In genomic region chr1:130716218-130716512, GRCm38 (mm10) we compare ENCODE assay signal across 8 mouse cellular contexts. TPM values are rescaled to one million over a fixed set of nuclear protein-coding genes. Genes with fewer than 3 reads are reported as not detected.
DNase-seq lines count a peak whose midpoint lies in the region; ATAC-seq and TF ChIP-seq lines count a peak whose summit lies in the region.

No protein-coding gene starts in this region.

- H3K4me3 ChIP-seq in heart, embryonic 14.5 days (ENCODE audit: control insufficient read depth in 1 of 2, insufficient read depth in 1 of 2, low read depth in 1 of 2, low read length in 2 of 2) = peak overlapping the region; percentile 83 to 96
- peak overlapping the region; percentile 73 to 77 for H3K4me3 ChIP-seq in MEL (ENCODE audit: control insufficient read depth in 1 of 2, insufficient read depth in 1 of 2, low read depth in 2 of 2, low read length in 2 of 2)
- peak overlapping the region; percentile 88 for H3K4me3 ChIP-seq in hindbrain, embryonic 11.5 days (ENCODE audit: low read depth, low read length)
- peak overlapping the region; percentile 93 for H3K4me3 ChIP-seq in megakaryocyte, embryonic 14.5 days (replicated peaks)

- 0 out of 4 replicates have a peak, but pooled peaks of 1 of the 2 experiments have one; percentile 45 for TF ChIP-seq POLR2A in MEL (IDR thresholded peaks at IDR 0.05; ENCODE audit: control insufficient read depth in 1 of 2, insufficient read depth in 1 of 2, low read depth in 1 of 2, low read length in 2 of 2, poor library complexity in 1 of 2)

- H3K36me3 ChIP-seq in heart, embryonic 14.5 days (ENCODE audit: control insufficient read depth, insufficient read depth, low read length) = peaks cover 18% of the 10 kb centered on the region; the same call in 1 of the 2 replicates
- H3K36me3 ChIP-seq in MEL (ENCODE audit: control insufficient read depth in 1 of 2, insufficient read depth in 2 of 2, low read length in 2 of 2) = peaks cover 3 to 26% of the 10 kb centered on the region in 2 experiments
- H3K36me3 ChIP-seq in hindbrain, embryonic 11.5 days (ENCODE audit: control insufficient read depth, insufficient read depth, low read length) = no peaks in the 10 kb centered on the region
- H3K36me3 ChIP-seq in megakaryocyte, embryonic 14.5 days (replicated peaks; ENCODE audit: low read length) = peaks cover 61% of the 10 kb centered on the region

- peak overlapping the region; percentile 99 for H3K4me2 ChIP-seq in heart, embryonic 14.5 days (ENCODE audit: low read length)
- peak overlapping the region; percentile 96 for H3K4me2 ChIP-seq in hindbrain, embryonic 11.5 days (replicated peaks; ENCODE audit: low read depth, low read length)

- ATAC-seq in heart, embryonic 14.5 days (ENCODE audit: insufficient number of reproducible peaks, insufficient read depth, low FRiP score, low read depth) = no peak
- peak; percentile 38 for ATAC-seq in hindbrain, embryonic 11.5 days (ENCODE audit: low FRiP score)
- ATAC-seq in inflammation-experienced regulatory T-cells, adult 6 months = no peak

- no peak for DNase-seq in heart, postnatal 4 days
- DNase-seq in MEL (ENCODE audit: low read depth, low spot score) = no peak
- no peak for DNase-seq in hindbrain, embryonic 11.5 days (ENCODE audit: low spot score)
- no peak for DNase-seq in right cerebral cortex, postnatal 25 days
- no peak for DNase-seq in left cerebral cortex, adult 9 months (ENCODE audit: low spot score in 2 of 2)

- no peak for TF ChIP-seq EP300 in MEL (IDR thresholded peaks at IDR 0.05; ENCODE audit: low read depth in 1 of 2, low read length in 2 of 2)

- peak overlapping the region; percentile 75 to 80; a peak in 3 of 4 replicates for H3K27ac ChIP-seq in heart, embryonic 14.5 days (replicated peaks in 1 of 2; ENCODE audit: control insufficient read depth in 1 of 2, insufficient read depth in 1 of 2, low read depth in 2 of 2, low read length in 2 of 2)
- peak overlapping the region; percentile 77 for H3K27ac ChIP-seq in MEL (ENCODE audit: control insufficient read depth, low read depth, low read length)
- H3K27ac ChIP-seq in hindbrain, embryonic 11.5 days (ENCODE audit: low read depth, low read length) = peak overlapping the region; percentile 82; the same call in 1 of the 2 replicates

- no peaks in the 10 kb centered on the region for H3K27me3 ChIP-seq in heart, embryonic 14.5 days (ENCODE audit: control insufficient read depth, insufficient read depth, low read length)
- no peaks in the 10 kb centered on the region for H3K27me3 ChIP-seq in MEL (ENCODE audit: control insufficient read depth in 1 of 2, insufficient read depth in 2 of 2, low read length in 2 of 2)
- H3K27me3 ChIP-seq in hindbrain, embryonic 11.5 days (ENCODE audit: control insufficient read depth, insufficient read depth, low read length) = no peaks in the 10 kb centered on the region
- no peaks in the 10 kb centered on the region for H3K27me3 ChIP-seq in megakaryocyte, embryonic 14.5 days (replicated peaks)

- H3K9ac ChIP-seq in heart, embryonic 14.5 days (ENCODE audit: low read length) = peak overlapping the region; percentile 95
- peak overlapping the region; percentile 92 for H3K9ac ChIP-seq in MEL (ENCODE audit: control insufficient read depth, low read depth, low read length, poor library complexity, severe bottlenecking)
- H3K9ac ChIP-seq in hindbrain, embryonic 11.5 days (ENCODE audit: low read depth, low read length) = peak overlapping the region; percentile 98

- H3K4me1 ChIP-seq in heart, embryonic 14.5 days (ENCODE audit: control insufficient read depth in 2 of 2, insufficient read depth in 2 of 2, low read length in 2 of 2) = peaks cover 4 to 10% of the 10 kb centered on the region in 2 experiments
- H3K4me1 ChIP-seq in MEL (ENCODE audit: control insufficient read depth in 1 of 2, insufficient read depth in 2 of 2, low read length in 2 of 2) = peaks cover 0 to 14% of the 10 kb centered on the region in 2 experiments; a peak in 3 of 4 replicates
- H3K4me1 ChIP-seq in hindbrain, embryonic 11.5 days (replicated peaks; ENCODE audit: control insufficient read depth, insufficient read depth, low read length) = no peaks in the 10 kb centered on the region
- peaks cover 58% of the 10 kb centered on the region for H3K4me1 ChIP-seq in megakaryocyte, embryonic 14.5 days

- no peak for TF ChIP-seq RAD21 in MEL (IDR thresholded peaks at IDR 0.05; ENCODE audit: low read depth, low read length)

- WGBS in heart, embryonic 14.5 days = 0% methylated on average over 3 of the region's 3 CpGs
- 3% methylated on average over 3 of the region's 3 CpGs for WGBS in hindbrain, embryonic 11.5 days

- no peak for TF ChIP-seq CTCF in MEL (IDR thresholded peaks at IDR 0.05 in 2 of 3, conservative IDR thresholded peaks at IDR 0.05 in 1 of 3; ENCODE audit: control insufficient read depth in 1 of 3, insufficient read depth in 1 of 3, low read depth in 2 of 3, low read length in 3 of 3, poor library complexity in 1 of 3, severe bottlenecking in 1 of 3)

- H3K9me3 ChIP-seq in heart, embryonic 14.5 days (ENCODE audit: control insufficient read depth, low read length) = no peaks in the 10 kb centered on the region
- H3K9me3 ChIP-seq in MEL (replicated peaks; ENCODE audit: insufficient read depth, low read length) = no peaks in the 10 kb centered on the region
- no peaks in the 10 kb centered on the region for H3K9me3 ChIP-seq in hindbrain, embryonic 11.5 days (ENCODE audit: control insufficient read depth, low read length)
- H3K9me3 ChIP-seq in megakaryocyte, embryonic 14.5 days = no peaks in the 10 kb centered on the region

- peaks cover 39% of the 10 kb centered on the region for H3K79me2 ChIP-seq in MEL (ENCODE audit: control insufficient read depth, insufficient read depth, low read length, poor library complexity)

TF ChIP-seq in MEL, 35 proteins besides CTCF, POLR2A, EP300 and RAD21:
- TF ChIP-seq TAL1 (IDR thresholded peaks at IDR 0.05; ENCODE audit: low read length) = no peak
- TF ChIP-seq SMC3 (IDR thresholded peaks at IDR 0.05; ENCODE audit: low read depth, low read length) = no peak
- 0 out of 2 replicates have a peak, but pooled peaks have one; percentile 17 for TF ChIP-seq MYC (IDR thresholded peaks at IDR 0.05; ENCODE audit: low read depth, low read length)

RNA-seq across cellular contexts. Expression of gene Gm29427, which starts 0.6 kb away (rescaled TPM):
- polyA plus RNA-seq in heart, embryonic 14.5 days (2014; fragmentation: Nextera tagmentation; extraction: Ambion mirVana) = not detected in 2 replicates
- not detected for total RNA-seq in heart, postnatal 4 days (2021)
- not detected in 2 replicates for total RNA-seq in MEL (2012; rRNA removed)
- polyA plus RNA-seq in MEL (2012; ENCODE audit: insufficient read depth in 1 of 2, insufficient read length in 2 of 2, low read depth in 1 of 2, low replicate concordance in 2 of 2, missing spikeins in 1 of 2) = not detected
- not detected in 2 replicates for polyA plus RNA-seq in hindbrain, embryonic 11.5 days (2014; fragmentation: Nextera tagmentation; extraction: Ambion mirVana)
- polyA plus RNA-seq in megakaryocyte, embryonic 14.5 days (2012; ENCODE audit: insufficient read depth, low replicate concordance) = not detected in 2 replicates
- polyA plus RNA-seq in inflammation-experienced regulatory T-cells, adult 6 months (2017; shearing (Covaris generic)) = not detected

RNA-seq across cellular contexts. Expression of gene Yod1, which starts 1.0 kb away (rescaled TPM):
- polyA plus RNA-seq in heart, embryonic 14.5 days (2014; fragmentation: Nextera tagmentation; extraction: Ambion mirVana) = 7.1 and 8.5 TPM in 2 replicates
- total RNA-seq in heart, postnatal 4 days (2021) = 1 to 10 TPM; 6.4 to 6.5 TPM
- total RNA-seq in MEL (2012; rRNA removed) = 7.1 and 8.6 TPM in 2 replicates
- polyA plus RNA-seq in MEL (2012; ENCODE audit: insufficient read depth in 1 of 2, insufficient read length in 2 of 2, low read depth in 1 of 2, low replicate concordance in 2 of 2, missing spikeins in 1 of 2) = 1 to 10 TPM in 1 of 2 experiments, not detected in 1; 6.1 TPM
- 14.8 and 17.7 TPM in 2 replicates for polyA plus RNA-seq in hindbrain, embryonic 11.5 days (2014; fragmentation: Nextera tagmentation; extraction: Ambion mirVana)
- 0.95 and 2.4 TPM in 2 replicates for polyA plus RNA-seq in megakaryocyte, embryonic 14.5 days (2012; ENCODE audit: insufficient read depth, low replicate concordance)
- 10 to 100 TPM; 15.7 to 23.2 (median 19.5) TPM for polyA plus RNA-seq in inflammation-experienced regulatory T-cells, adult 6 months (2017; shearing (Covaris generic))

RNA-seq across cellular contexts. Expression of gene Pfkfb2, which starts 12.9 kb away (rescaled TPM):
- 6.1 and 6.2 TPM in 2 replicates for polyA plus RNA-seq in heart, embryonic 14.5 days (2014; fragmentation: Nextera tagmentation; extraction: Ambion mirVana)
- total RNA-seq in heart, postnatal 4 days (2021) = 10 to 100 TPM; 25.6 to 26.0 TPM
- 11.3 and 13.6 TPM in 2 replicates for total RNA-seq in MEL (2012; rRNA removed)
- polyA plus RNA-seq in MEL (2012; ENCODE audit: insufficient read depth in 1 of 2, insufficient read length in 2 of 2, low read depth in 1 of 2, low replicate concordance in 2 of 2, missing spikeins in 1 of 2) = 10 to 100 TPM in 1 of 2 experiments, not detected in 1; 13.9 TPM
- polyA plus RNA-seq in hindbrain, embryonic 11.5 days (2014; fragmentation: Nextera tagmentation; extraction: Ambion mirVana) = 9.2 and 10.1 TPM in 2 replicates
- 1.8 and 2.5 TPM in 2 replicates for polyA plus RNA-seq in megakaryocyte, embryonic 14.5 days (2012; ENCODE audit: insufficient read depth, low replicate concordance)
- polyA plus RNA-seq in inflammation-experienced regulatory T-cells, adult 6 months (2017; shearing (Covaris generic)) = 1 to 10 TPM in 2 of 3 experiments, under 1 TPM in 1; 0.68 to 4.3 (median 2.6) TPM

RNA-seq across cellular contexts. Expression of gene AA986860, which starts 15.6 kb away (rescaled TPM):
- polyA plus RNA-seq in heart, embryonic 14.5 days (2014; fragmentation: Nextera tagmentation; extraction: Ambion mirVana) = 0.81 and 1.2 TPM in 2 replicates
- under 1 TPM; 0.79 to 0.97 TPM for total RNA-seq in heart, postnatal 4 days (2021)
- total RNA-seq in MEL (2012; rRNA removed) = 0.31 and 0.39 TPM in 2 replicates
- under 1 TPM in 1 of 2 experiments, not detected in 1; 0.58 TPM for polyA plus RNA-seq in MEL (2012; ENCODE audit: insufficient read depth in 1 of 2, insufficient read length in 2 of 2, low read depth in 1 of 2, low replicate concordance in 2 of 2, missing spikeins in 1 of 2)
- polyA plus RNA-seq in hindbrain, embryonic 11.5 days (2014; fragmentation: Nextera tagmentation; extraction: Ambion mirVana) = 0.46 and 0.79 TPM in 2 replicates
- polyA plus RNA-seq in megakaryocyte, embryonic 14.5 days (2012; ENCODE audit: insufficient read depth, low replicate concordance) = 4.5 and 39.9 TPM in 2 replicates
- polyA plus RNA-seq in inflammation-experienced regulatory T-cells, adult 6 months (2017; shearing (Covaris generic)) = under 1 TPM in 1 of 3 experiments, not detected in 2; 0.36 TPM

RNA-seq across cellular contexts. Expression of gene C4bp, which starts 54.7 kb away (rescaled TPM):
- not detected in 2 replicates for polyA plus RNA-seq in heart, embryonic 14.5 days (2014; fragmentation: Nextera tagmentation; extraction: Ambion mirVana)
- not detected for total RNA-seq in heart, postnatal 4 days (2021)
- total RNA-seq in MEL (2012; rRNA removed) = not detected in 2 replicates
- not detected for polyA plus RNA-seq in MEL (2012; ENCODE audit: insufficient read depth in 1 of 2, insufficient read length in 2 of 2, low read depth in 1 of 2, low replicate concordance in 2 of 2, missing spikeins in 1 of 2)
- not detected in 2 replicates for polyA plus RNA-seq in hindbrain, embryonic 11.5 days (2014; fragmentation: Nextera tagmentation; extraction: Ambion mirVana)
- not detected in 2 replicates for polyA plus RNA-seq in megakaryocyte, embryonic 14.5 days (2012; ENCODE audit: insufficient read depth, low replicate concordance)
- polyA plus RNA-seq in inflammation-experienced regulatory T-cells, adult 6 months (2017; shearing (Covaris generic)) = under 1 TPM in 1 of 3 experiments, not detected in 2; 0.09 TPM
